Mouse (Mus musculus): ENCODE data around the gene Fam198a. TPM values are rescaled to one million over a fixed set of nuclear protein-coding genes. Genes with fewer than 3 reads are reported as not detected.

Gene Fam198a
- polyA plus RNA-seq, 1 experiment = not detected

- Histone ChIP-seq H3K4me3 (replicated peaks) (no peak overlapping the region), H3K4me1 (ENCODE audit: control insufficient read depth) (peaks cover 4% of the 10 kb centered on the region), H3K9me3 (ENCODE audit: control insufficient read depth, low read length) (no peaks in the 10 kb centered on the region), H3K27me3 (ENCODE audit: control insufficient read depth) (no peaks in the 10 kb centered on the region), H3K36me3 (ENCODE audit: control insufficient read depth) (peaks cover 5% of the 10 kb centered on the region)
- TF ChIP-seq GATA1 (IDR thresholded peaks at IDR 0.05; ENCODE audit: low read length) = no peak
- no peak for TF ChIP-seq TAL1 (IDR thresholded peaks at IDR 0.05; ENCODE audit: low read length)
These were observed 7.8 kb upstream of the Fam198a start for GRCm38 (mm10) chr9:121943005-121943404.

GRCm38 (mm10) chr9:121943628-121944027 is 7.2 kb upstream of the Fam198a start:
- Histone ChIP-seq H3K9me3 (ENCODE audit: control insufficient read depth, low read length) (no peaks in the 10 kb centered on the region), H3K27me3 (ENCODE audit: control insufficient read depth) (no peaks in the 10 kb centered on the region), H3K4me3 (replicated peaks) (no peak overlapping the region), H3K4me1 (ENCODE audit: control insufficient read depth) (no peaks in the 10 kb centered on the region), H3K36me3 (ENCODE audit: control insufficient read depth) (peaks cover 5% of the 10 kb centered on the region)
- TF ChIP-seq GATA1 (IDR thresholded peaks at IDR 0.05; ENCODE audit: low read length) = no peak
- TF ChIP-seq TAL1 (IDR thresholded peaks at IDR 0.05; ENCODE audit: low read length) = no peak

GRCm38 (mm10) chr9:121947784-121948183 is 3.0 kb upstream of the Fam198a start:
- no peak overlapping the region for H3K4me3 ChIP-seq (replicated peaks)
- no peaks in the 10 kb centered on the region for H3K4me1 ChIP-seq (ENCODE audit: control insufficient read depth)
- no peak for TF ChIP-seq GATA1 (IDR thresholded peaks at IDR 0.05; ENCODE audit: low read length)
- TF ChIP-seq TAL1 (IDR thresholded peaks at IDR 0.05; ENCODE audit: low read length) = no peak
- no peaks in the 10 kb centered on the region for H3K27me3 ChIP-seq (ENCODE audit: control insufficient read depth)
- peaks cover 3% of the 10 kb centered on the region for H3K36me3 ChIP-seq (ENCODE audit: control insufficient read depth)
- no peaks in the 10 kb centered on the region for H3K9me3 ChIP-seq (ENCODE audit: control insufficient read depth, low read length)

GRCm38 (mm10) chr9:121948431-121948830 is 2.4 kb upstream of the Fam198a start:
- no peak for TF ChIP-seq TAL1 (IDR thresholded peaks at IDR 0.05; ENCODE audit: low read length)
- no peak for TF ChIP-seq GATA1 (IDR thresholded peaks at IDR 0.05; ENCODE audit: low read length)
- Histone ChIP-seq H3K9me3 (ENCODE audit: control insufficient read depth, low read length) (no peaks in the 10 kb centered on the region), H3K4me1 (ENCODE audit: control insufficient read depth) (no peaks in the 10 kb centered on the region), H3K4me3 (replicated peaks) (no peak overlapping the region), H3K36me3 (ENCODE audit: control insufficient read depth) (no peaks in the 10 kb centered on the region; the same call in 1 of the 2 replicates), H3K27me3 (ENCODE audit: control insufficient read depth) (no peaks in the 10 kb centered on the region)

GRCm38 (mm10) chr9:121951114-121951423 is 281 bp downstream of the Fam198a start:
- H3K9me3 ChIP-seq (ENCODE audit: control insufficient read depth, low read length) = no peaks in the 10 kb centered on the region
- TF ChIP-seq GATA1 (IDR thresholded peaks at IDR 0.05; ENCODE audit: low read length) (no peak), TAL1 (IDR thresholded peaks at IDR 0.05; ENCODE audit: low read length) (no peak)
- H3K4me3 ChIP-seq (replicated peaks) = no peak overlapping the region
- no peaks in the 10 kb centered on the region for H3K36me3 ChIP-seq (ENCODE audit: control insufficient read depth)
- H3K4me1 ChIP-seq (ENCODE audit: control insufficient read depth) = no peaks in the 10 kb centered on the region
- no peaks in the 10 kb centered on the region for H3K27me3 ChIP-seq (ENCODE audit: control insufficient read depth)

- Histone ChIP-seq H3K4me1 (ENCODE audit: control insufficient read depth) (no peaks in the 10 kb centered on the region), H3K36me3 (ENCODE audit: control insufficient read depth) (no peaks in the 10 kb centered on the region), H3K9me3 (ENCODE audit: control insufficient read depth, low read length) (no peaks in the 10 kb centered on the region; the same call in 1 of the 2 replicates), H3K27me3 (ENCODE audit: control insufficient read depth) (no peaks in the 10 kb centered on the region), H3K4me3 (replicated peaks) (no peak overlapping the region)
- no peak for TF ChIP-seq GATA1 (IDR thresholded peaks at IDR 0.05; ENCODE audit: low read length)
- no peak for TF ChIP-seq TAL1 (IDR thresholded peaks at IDR 0.05; ENCODE audit: low read length)
These were observed 1.8 kb downstream of the Fam198a start for GRCm38 (mm10) chr9:121952596-121952995.

- Histone ChIP-seq H3K27me3 (ENCODE audit: control insufficient read depth) (no peaks in the 10 kb centered on the region), H3K36me3 (ENCODE audit: control insufficient read depth) (no peaks in the 10 kb centered on the region), H3K4me3 (replicated peaks) (no peak overlapping the region), H3K9me3 (ENCODE audit: control insufficient read depth, low read length) (no peaks in the 10 kb centered on the region; the same call in 1 of the 2 replicates), H3K4me1 (ENCODE audit: control insufficient read depth) (no peaks in the 10 kb centered on the region)
- no peak for TF ChIP-seq GATA1 (IDR thresholded peaks at IDR 0.05; ENCODE audit: low read length)
- no peak for TF ChIP-seq TAL1 (IDR thresholded peaks at IDR 0.05; ENCODE audit: low read length)
These were observed 9.3 kb downstream of the Fam198a start for GRCm38 (mm10) chr9:121959966-121960635.

- Histone ChIP-seq H3K4me1 (ENCODE audit: control insufficient read depth) (no peaks in the 10 kb centered on the region), H3K36me3 (ENCODE audit: control insufficient read depth) (no peaks in the 10 kb centered on the region), H3K27me3 (ENCODE audit: control insufficient read depth) (no peaks in the 10 kb centered on the region), H3K9me3 (ENCODE audit: control insufficient read depth, low read length) (no peaks in the 10 kb centered on the region), H3K4me3 (replicated peaks) (no peak overlapping the region)
- TF ChIP-seq GATA1 (IDR thresholded peaks at IDR 0.05; ENCODE audit: low read length) = no peak
- TF ChIP-seq TAL1 (IDR thresholded peaks at IDR 0.05; ENCODE audit: low read length) = no peak
These were observed 14.2 kb downstream of the Fam198a start for GRCm38 (mm10) chr9:121964941-121965340.

GRCm38 (mm10) chr9:121968258-121968657 is 17.5 kb downstream of the Fam198a start:
- no peaks in the 10 kb centered on the region for H3K4me1 ChIP-seq (ENCODE audit: control insufficient read depth)
- TF ChIP-seq TAL1 (IDR thresholded peaks at IDR 0.05; ENCODE audit: low read length) (no peak), GATA1 (IDR thresholded peaks at IDR 0.05; ENCODE audit: low read length) (no peak)

More at GRCm38 (mm10) chr9:121968258-121968657, 17.5 kb downstream of the Fam198a start:
- Histone ChIP-seq H3K27me3 (ENCODE audit: control insufficient read depth) (no peaks in the 10 kb centered on the region), H3K4me3 (replicated peaks) (no peak overlapping the region), H3K9me3 (ENCODE audit: control insufficient read depth, low read length) (no peaks in the 10 kb centered on the region), H3K36me3 (ENCODE audit: control insufficient read depth) (no peaks in the 10 kb centered on the region)

Data from erythroblast, embryonic 14.5 days (primary cell).